Mouse (Mus musculus) left cerebral cortex, postnatal 25 days (tissue): ENCODE data around the gene Cadps2. TPM values are rescaled to one million over a fixed set of nuclear protein-coding genes. Genes with fewer than 3 reads are reported as not detected.

Source experiments
- DNase-seq, 2 experiments: peaks; one replicate each; pipeline ENCODE4 v3.0.0; 2022; ENCODE audit warnings: low spot score in 2 of 2, mixed read lengths in 1 of 2
- intact Hi-C: fragments of 180-260 bp; cut with DNase I; formaldehyde crosslinking; loops from one replicate; pipeline ENCODE4 v1.15.1; 2025
- total RNA-seq, 2 experiments: library from RNA; stranded (reverse); gene quantifications; 2 replicates each; pipeline ENCODE4 v1.2.3; 2021

Cadps2 gene
- total RNA-seq, 2 experiments from 2014 or later, result 85.8 to 90.7 TPM

GRCm38 (mm10) chr6:23245121-23245520 is 594.1 kb downstream of the Cadps2 start:
- intact Hi-C loops, result no loop called here

GRCm38 (mm10) chr6:23243821-23244760 is 595.1 kb downstream of the Cadps2 start:
- peak; percentile 9 to 12 for DNase-seq
- intact Hi-C loops, result no loop called here

More at GRCm38 (mm10) chr6:23245121-23245520, 594.1 kb downstream of the Cadps2 start:
- DNase-seq, result no peak

Other genes starting within 250 kb of the Cadps2 start
- gene Rnf133, start 189.1 kb downstream of the Cadps2 start, total RNA-seq, result 1 to 10 TPM in 1 of 2 experiments, under 1 TPM in 1; 0.66 to 1.3 TPM
- 1 to 10 TPM; 1.1 to 1.5 TPM for gene Rnf148, start 184.3 kb downstream of the Cadps2 start, total RNA-seq
- gene Tas2r118, start 130.6 kb upstream of the Cadps2 start, total RNA-seq, result not detected